Comparison of ENCODE assay signal across 7 mouse cellular contexts in genomic region chr5:148831141-148831547, GRCm38 (mm10).
A peak's percentile ranks its signal among the peaks of the same experiment; 100 is the strongest.
DNase-seq lines count a peak whose midpoint lies in the region; ATAC-seq and TF ChIP-seq lines count a peak whose summit lies in the region.

No protein-coding gene starts in this region.

- H3K27ac ChIP-seq in spleen, adult 2 months (ENCODE audit: insufficient read depth, low read length) = no peak overlapping the region
- peak overlapping the region; percentile 80 for H3K27ac ChIP-seq in forebrain, embryonic 10.5 days
- H3K27ac ChIP-seq in hindbrain, embryonic 16.5 days (ENCODE audit: low read depth, low read length) = no peak overlapping the region
- 0 out of 2 replicates have a peak overlapping the region, but pooled peaks have one; percentile 8 for H3K27ac ChIP-seq in midbrain, embryonic 12.5 days (replicated peaks)

- TF ChIP-seq POLR2A in spleen, adult 2 months (IDR thresholded peaks at IDR 0.05; ENCODE audit: low read depth, low read length) = no peak

- peak; percentile 50 for ATAC-seq in hindbrain, embryonic 16.5 days
- peak; percentile 44; the same call in 1 of the 2 replicates for ATAC-seq in midbrain, embryonic 12.5 days (ENCODE audit: low FRiP score, low read depth)

- no peaks in the 10 kb centered on the region for H3K27me3 ChIP-seq in spleen, adult 2 months (ENCODE audit: control insufficient read depth, insufficient read depth, low read length)
- H3K27me3 ChIP-seq in forebrain, embryonic 10.5 days (ENCODE audit: poor library complexity, severe bottlenecking) = peaks cover 52% of the 10 kb centered on the region
- H3K27me3 ChIP-seq in hindbrain, embryonic 16.5 days (replicated peaks; ENCODE audit: control insufficient read depth, insufficient read depth, low read length) = peaks cover 6% of the 10 kb centered on the region; the same call in 1 of the 2 replicates
- H3K27me3 ChIP-seq in midbrain, embryonic 12.5 days = peaks cover 33% of the 10 kb centered on the region

- 17% methylated on average over 9 of the region's 9 CpGs for WGBS in spleen, adult 2 months
- 5% methylated on average over 9 of the region's 9 CpGs for WGBS in forebrain, embryonic 10.5 days
- under 1% methylated on average over 9 of the region's 9 CpGs for WGBS in hindbrain, embryonic 16.5 days
- WGBS in midbrain, embryonic 12.5 days = 1% methylated on average over 9 of the region's 9 CpGs

- peak overlapping the region; percentile 47 for H3K9ac ChIP-seq in hindbrain, embryonic 16.5 days (ENCODE audit: low read depth, low read length)
- H3K9ac ChIP-seq in midbrain, embryonic 12.5 days (replicated peaks) = no peak overlapping the region; the same call in 1 of the 2 replicates

- peaks cover 4% of the 10 kb centered on the region; the same call in 1 of the 2 replicates for H3K4me1 ChIP-seq in spleen, adult 2 months (ENCODE audit: control insufficient read depth, insufficient read depth, insufficient read length)
- H3K4me1 ChIP-seq in forebrain, embryonic 10.5 days = peaks cover 21% of the 10 kb centered on the region
- H3K4me1 ChIP-seq in hindbrain, embryonic 16.5 days (ENCODE audit: control insufficient read depth, insufficient read depth, low read depth, low read length) = peaks cover 13% of the 10 kb centered on the region
- H3K4me1 ChIP-seq in midbrain, embryonic 12.5 days = peaks cover 5% of the 10 kb centered on the region

- H3K4me3 ChIP-seq in spleen, adult 2 months (ENCODE audit: extremely low read depth, insufficient read depth, insufficient read length) = peak overlapping the region; percentile 18; the same call in 1 of the 2 replicates
- peak overlapping the region; percentile 44 for H3K4me3 ChIP-seq in forebrain, embryonic 10.5 days
- peak overlapping the region; percentile 28 for H3K4me3 ChIP-seq in hindbrain, embryonic 16.5 days (ENCODE audit: low read length)
- peak overlapping the region; percentile 16 for H3K4me3 ChIP-seq in midbrain, embryonic 12.5 days

- peak overlapping the region; percentile 56 for H3K4me2 ChIP-seq in hindbrain, embryonic 16.5 days (ENCODE audit: low read length)
- peak overlapping the region; percentile 45 for H3K4me2 ChIP-seq in midbrain, embryonic 12.5 days (replicated peaks)

- no peak for DNase-seq in spleen, adult 2 months (ENCODE audit: low read depth in 1 of 2, low spot score in 2 of 2)
- DNase-seq in spleen, postnatal 14 days (ENCODE audit: low spot score in 2 of 2) = no peak
- peak; percentile 39 for DNase-seq in forebrain, embryonic 10.5 days (ENCODE audit: extremely low spot score, low spot score)
- no peak for DNase-seq in right cerebral cortex, postnatal 36 days (ENCODE audit: low spot score in 2 of 2)
- DNase-seq in frontal cortex, postnatal 25 days (ENCODE audit: low spot score in 2 of 2) = no peak

- TF ChIP-seq CTCF in spleen, adult 2 months (IDR thresholded peaks at IDR 0.05; ENCODE audit: extremely low read depth, insufficient read depth, insufficient read length, insufficient replicate concordance) = no peak

- no peaks in the 10 kb centered on the region for H3K36me3 ChIP-seq in spleen, adult 2 months (ENCODE audit: control insufficient read depth, insufficient read depth, low read length)
- no peaks in the 10 kb centered on the region for H3K36me3 ChIP-seq in forebrain, embryonic 10.5 days (replicated peaks)
- H3K36me3 ChIP-seq in hindbrain, embryonic 16.5 days (ENCODE audit: control insufficient read depth, insufficient read depth, low read length) = no peaks in the 10 kb centered on the region
- H3K36me3 ChIP-seq in midbrain, embryonic 12.5 days = no peaks in the 10 kb centered on the region

- H3K9me3 ChIP-seq in forebrain, embryonic 10.5 days = no peaks in the 10 kb centered on the region
- H3K9me3 ChIP-seq in hindbrain, embryonic 16.5 days (ENCODE audit: control insufficient read depth, low read length) = peaks cover 4% of the 10 kb centered on the region
- H3K9me3 ChIP-seq in midbrain, embryonic 12.5 days = no peaks in the 10 kb centered on the region

Comparison
In these comparisons a context has a peak if more than half of its experiments do, and no peak if none do; other contexts are left out.
1. H3K27ac ChIP-seq: peak in forebrain, embryonic 10.5 days (single experiment) and midbrain, embryonic 12.5 days (single experiment); none in spleen, adult 2 months (single experiment) and hindbrain, embryonic 16.5 days (single experiment).
2. Peak in every context shown above with its lines, with median percentiles within 50 percentile points of each other: H3K4me3 ChIP-seq.